Mouse (Mus musculus): ENCODE results near the gene Fam118b. TPM values are rescaled to one million over a fixed set of nuclear protein-coding genes. Genes with fewer than 3 reads are reported as not detected.

Gene Fam118b
- polyA plus RNA-seq, 1 experiment from 2014 or later = 75.3 TPM

- Histone ChIP-seq H3K27me3 (no peaks in the 10 kb centered on the region), H3K9ac (no peak overlapping the region), H3K4me1 (replicated peaks) (peaks cover 13% of the 10 kb centered on the region), H3K36me3 (peaks cover 7% of the 10 kb centered on the region; the same call in 1 of the 2 replicates), H3K9me3 (no peaks in the 10 kb centered on the region), H3K4me3 (no peak overlapping the region), H3K27ac (no peak overlapping the region), H3K4me2 (no peak overlapping the region)
- no peak for ATAC-seq (ENCODE audit: low FRiP score)
Observed at GRCm38 (mm10) chr9:35249476-35249875, 18.1 kb downstream of the Fam118b start.

- Histone ChIP-seq H3K4me3 (no peak overlapping the region), H3K27me3 (no peaks in the 10 kb centered on the region), H3K4me1 (replicated peaks) (peaks cover 13% of the 10 kb centered on the region), H3K9me3 (no peaks in the 10 kb centered on the region), H3K27ac (no peak overlapping the region), H3K4me2 (no peak overlapping the region), H3K36me3 (0 out of 2 replicates have a peak, but pooled peaks cover 7% of the 10 kb centered on the region), H3K9ac (no peak overlapping the region)
- ATAC-seq (ENCODE audit: low FRiP score) = no peak
- 91% methylated on average over 2 of the region's 2 CpGs for WGBS
Observed at GRCm38 (mm10) chr9:35247405-35247804, 20.2 kb downstream of the Fam118b start.

DNA sequence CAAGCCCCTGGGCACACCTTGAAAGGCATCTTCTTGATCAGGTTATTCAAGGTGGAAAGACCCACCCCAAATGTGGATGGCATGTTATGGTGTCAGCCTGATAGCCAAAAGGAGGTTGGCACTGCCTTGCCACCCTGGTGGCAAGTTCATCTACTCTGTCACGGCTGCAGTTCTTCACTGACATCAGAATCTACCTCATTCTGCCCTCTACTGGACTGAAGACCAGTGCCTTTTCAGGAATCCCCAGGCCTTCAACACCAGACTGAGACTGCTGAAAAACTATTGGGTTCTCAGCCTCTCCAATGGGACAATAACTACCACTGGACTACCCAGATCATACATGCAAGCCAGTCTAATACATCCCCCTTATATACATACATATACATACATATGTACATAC is 27.9 kb downstream of the Fam118b start:
- no peak for ATAC-seq (ENCODE audit: low FRiP score)
- no peaks in the 10 kb centered on the region for H3K9me3 ChIP-seq
- H3K36me3 ChIP-seq = peaks cover 22% of the 10 kb centered on the region
- peaks cover 2% of the 10 kb centered on the region for H3K4me1 ChIP-seq (replicated peaks)
- H3K9ac ChIP-seq = no peak overlapping the region
- 69% methylated on average over 1 of the region's 1 CpGs for WGBS
- no peak overlapping the region for H3K4me3 ChIP-seq
- no peak overlapping the region for H3K4me2 ChIP-seq
- no peaks in the 10 kb centered on the region for H3K27me3 ChIP-seq
- no peak overlapping the region for H3K27ac ChIP-seq

- Histone ChIP-seq H3K9ac (no peak overlapping the region), H3K4me3 (no peak overlapping the region), H3K4me2 (no peak overlapping the region), H3K36me3 (peaks cover 29% of the 10 kb centered on the region), H3K9me3 (no peaks in the 10 kb centered on the region), H3K27ac (no peak overlapping the region), H3K27me3 (no peaks in the 10 kb centered on the region), H3K4me1 (replicated peaks) (no peaks in the 10 kb centered on the region)
- ATAC-seq (ENCODE audit: low FRiP score) = no peak
- WGBS = 81% methylated on average over 6 of the region's 6 CpGs
Observed at GRCm38 (mm10) chr9:35238915-35239571, 28.6 kb downstream of the Fam118b start.

GRCm38 (mm10) chr9:35238371-35238770 is 29.2 kb downstream of the Fam118b start:
- H3K9ac ChIP-seq = no peak overlapping the region
- H3K27ac ChIP-seq = no peak overlapping the region
- no peaks in the 10 kb centered on the region for H3K27me3 ChIP-seq
- no peak for ATAC-seq (ENCODE audit: low FRiP score)
- H3K4me1 ChIP-seq (replicated peaks) = no peaks in the 10 kb centered on the region
- no peak overlapping the region for H3K4me3 ChIP-seq
- no peak overlapping the region for H3K4me2 ChIP-seq
- peaks cover 34% of the 10 kb centered on the region for H3K36me3 ChIP-seq
- H3K9me3 ChIP-seq = no peaks in the 10 kb centered on the region
- WGBS = 92% methylated on average over 1 of the region's 1 CpGs

DNA sequence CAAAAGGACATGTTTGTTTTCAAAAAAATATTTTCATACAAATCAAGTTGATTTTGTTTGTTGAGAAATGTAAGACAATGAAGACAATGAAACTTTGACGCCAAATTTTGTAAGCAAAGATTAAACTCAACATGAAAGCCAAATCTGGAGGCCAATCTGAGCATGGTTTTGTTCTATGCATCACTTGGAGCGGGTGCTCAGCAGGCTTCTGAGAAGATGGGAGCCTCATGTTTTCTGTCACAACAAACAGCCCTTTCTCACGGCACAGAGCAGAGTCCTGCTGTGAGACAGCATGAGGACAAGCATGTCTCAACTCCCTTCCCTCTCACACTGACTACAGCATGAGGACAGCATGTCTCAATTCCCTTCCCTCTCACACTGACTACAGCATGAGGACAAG is 31.6 kb downstream of the Fam118b start:
- no peak overlapping the region for H3K27ac ChIP-seq
- H3K27me3 ChIP-seq = no peaks in the 10 kb centered on the region
- no peak overlapping the region for H3K4me2 ChIP-seq
- no peaks in the 10 kb centered on the region for H3K4me1 ChIP-seq (replicated peaks)
- H3K9me3 ChIP-seq = no peaks in the 10 kb centered on the region
- no peak for ATAC-seq (ENCODE audit: low FRiP score)
- peaks cover 56% of the 10 kb centered on the region for H3K36me3 ChIP-seq
- 60% methylated on average over 3 of the region's 3 CpGs for WGBS
- no peak overlapping the region for H3K9ac ChIP-seq
- H3K4me3 ChIP-seq = no peak overlapping the region

DNA sequence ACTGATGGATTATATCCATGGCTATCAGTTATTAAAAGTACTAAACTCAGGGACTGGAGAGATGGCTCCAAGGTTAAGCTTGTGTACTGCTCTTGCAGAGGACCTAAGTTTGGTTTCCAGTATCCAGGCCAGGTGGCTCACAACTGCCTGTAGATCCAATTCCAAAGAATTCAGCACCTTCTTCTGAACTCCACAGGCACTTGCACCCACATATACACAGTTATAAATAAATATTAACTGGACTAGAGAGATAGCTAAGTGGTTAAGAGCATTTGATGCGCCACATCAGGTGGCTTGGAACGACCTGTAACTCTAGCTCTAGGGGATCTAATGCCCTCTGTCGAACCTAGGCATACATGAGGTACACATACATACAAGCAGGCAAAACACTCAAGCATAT is 38.9 kb downstream of the Fam118b start:
- H3K27ac ChIP-seq = no peak overlapping the region
- H3K36me3 ChIP-seq = peaks cover 55% of the 10 kb centered on the region
- H3K4me3 ChIP-seq = no peak overlapping the region
- ATAC-seq (ENCODE audit: low FRiP score) = no peak
- no peak overlapping the region for H3K4me2 ChIP-seq
- no peaks in the 10 kb centered on the region for H3K4me1 ChIP-seq (replicated peaks)
- H3K9ac ChIP-seq = no peak overlapping the region
- no peaks in the 10 kb centered on the region for H3K27me3 ChIP-seq
- H3K9me3 ChIP-seq = no peaks in the 10 kb centered on the region
- WGBS = 92% methylated on average over 3 of the region's 3 CpGs

GRCm38 (mm10) chr9:35223466-35223865 is 44.1 kb downstream of the Fam118b start:
- no peak for ATAC-seq (ENCODE audit: low FRiP score)
- Histone ChIP-seq H3K36me3 (peaks cover 67% of the 10 kb centered on the region), H3K27ac (no peak overlapping the region), H3K9me3 (no peaks in the 10 kb centered on the region), H3K4me3 (no peak overlapping the region), H3K27me3 (no peaks in the 10 kb centered on the region), H3K4me2 (no peak overlapping the region), H3K9ac (no peak overlapping the region), H3K4me1 (replicated peaks) (no peaks in the 10 kb centered on the region)
- WGBS = 97% methylated on average over 3 of the region's 3 CpGs

DNA sequence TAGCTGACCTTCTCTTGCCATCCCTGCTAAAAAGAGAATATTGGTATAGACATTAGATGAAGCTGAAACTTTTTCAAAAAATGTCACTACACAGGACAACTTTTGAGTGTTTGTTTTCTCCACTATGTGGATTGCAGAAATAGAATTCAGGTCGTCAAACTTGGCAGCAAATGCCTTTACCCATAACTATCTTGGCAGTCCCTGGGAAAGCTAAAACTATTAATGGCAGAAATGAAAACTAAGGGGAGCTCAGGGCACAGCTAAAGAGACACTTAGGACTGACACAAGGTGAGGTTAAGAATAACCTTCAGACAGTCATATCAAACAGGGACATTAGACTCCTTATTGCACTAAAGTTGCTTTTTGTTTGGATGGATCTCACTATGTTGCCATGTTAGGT is 49.6 kb downstream of the Fam118b start:
- Histone ChIP-seq H3K27me3 (no peaks in the 10 kb centered on the region), H3K9ac (no peak overlapping the region), H3K4me1 (replicated peaks) (no peaks in the 10 kb centered on the region), H3K27ac (no peak overlapping the region), H3K4me2 (no peak overlapping the region), H3K36me3 (peaks cover 84% of the 10 kb centered on the region), H3K9me3 (no peaks in the 10 kb centered on the region), H3K4me3 (no peak overlapping the region)
- no peak for ATAC-seq (ENCODE audit: low FRiP score)
- WGBS = 91% methylated on average over 1 of the region's 1 CpGs

DNA sequence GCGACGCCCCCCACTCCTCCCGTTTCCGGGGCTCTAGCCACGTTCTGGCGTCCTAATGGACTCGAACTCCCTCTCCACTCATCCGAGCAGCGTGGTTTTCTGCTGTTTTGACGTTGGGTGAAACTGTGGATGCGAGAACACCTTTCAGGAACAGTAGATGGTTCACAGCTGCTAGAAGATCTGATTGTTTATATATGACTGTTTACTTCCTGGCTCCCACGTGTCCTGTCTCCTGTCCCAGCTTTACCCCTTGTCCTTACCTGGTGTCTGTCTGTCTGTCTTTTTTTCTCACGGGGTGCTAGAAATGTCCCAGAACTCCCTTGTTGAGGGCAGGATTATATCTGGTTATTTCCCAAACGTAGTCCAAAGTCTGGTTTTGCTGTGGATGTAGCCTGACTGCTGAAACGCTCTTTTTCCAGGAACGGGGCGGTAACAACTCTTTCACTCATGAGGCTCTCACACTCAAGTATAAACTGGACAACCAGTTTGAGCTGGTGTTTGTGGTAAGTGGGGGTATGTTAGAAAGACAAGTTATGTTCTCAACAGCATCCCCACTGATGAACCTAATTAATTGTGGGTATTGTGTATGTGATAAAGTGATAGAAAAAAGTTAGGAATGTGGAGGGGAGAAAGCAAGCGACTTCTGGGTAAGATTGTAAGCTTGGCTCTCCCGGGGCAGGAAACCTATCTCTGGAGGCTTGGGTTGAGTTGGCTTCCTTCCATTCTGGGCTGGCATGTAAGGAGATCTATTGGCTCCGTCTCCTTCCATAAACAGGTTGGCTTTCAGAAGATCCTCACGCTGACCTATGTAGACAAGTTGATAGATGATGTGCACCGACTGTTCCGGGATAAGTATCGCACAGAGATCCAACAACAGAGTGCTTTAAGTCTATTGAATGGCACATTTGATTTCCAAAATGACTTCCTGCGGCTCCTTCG is 55.8 kb downstream of the Fam118b start:
- H3K27ac ChIP-seq = peak overlapping the region; percentile 83
- no peaks in the 10 kb centered on the region for H3K27me3 ChIP-seq
- 36% methylated on average over 26 of the region's 26 CpGs for WGBS
- H3K4me1 ChIP-seq (replicated peaks) = peaks cover 21% of the 10 kb centered on the region
- peak overlapping the region; percentile 85 for H3K4me2 ChIP-seq
- peak overlapping the region; percentile 90 for H3K9ac ChIP-seq
- no peaks in the 10 kb centered on the region for H3K9me3 ChIP-seq
- peaks cover 60% of the 10 kb centered on the region for H3K36me3 ChIP-seq
- ATAC-seq (ENCODE audit: low FRiP score) = no peak
- peak overlapping the region; percentile 84 for H3K4me3 ChIP-seq

DNA sequence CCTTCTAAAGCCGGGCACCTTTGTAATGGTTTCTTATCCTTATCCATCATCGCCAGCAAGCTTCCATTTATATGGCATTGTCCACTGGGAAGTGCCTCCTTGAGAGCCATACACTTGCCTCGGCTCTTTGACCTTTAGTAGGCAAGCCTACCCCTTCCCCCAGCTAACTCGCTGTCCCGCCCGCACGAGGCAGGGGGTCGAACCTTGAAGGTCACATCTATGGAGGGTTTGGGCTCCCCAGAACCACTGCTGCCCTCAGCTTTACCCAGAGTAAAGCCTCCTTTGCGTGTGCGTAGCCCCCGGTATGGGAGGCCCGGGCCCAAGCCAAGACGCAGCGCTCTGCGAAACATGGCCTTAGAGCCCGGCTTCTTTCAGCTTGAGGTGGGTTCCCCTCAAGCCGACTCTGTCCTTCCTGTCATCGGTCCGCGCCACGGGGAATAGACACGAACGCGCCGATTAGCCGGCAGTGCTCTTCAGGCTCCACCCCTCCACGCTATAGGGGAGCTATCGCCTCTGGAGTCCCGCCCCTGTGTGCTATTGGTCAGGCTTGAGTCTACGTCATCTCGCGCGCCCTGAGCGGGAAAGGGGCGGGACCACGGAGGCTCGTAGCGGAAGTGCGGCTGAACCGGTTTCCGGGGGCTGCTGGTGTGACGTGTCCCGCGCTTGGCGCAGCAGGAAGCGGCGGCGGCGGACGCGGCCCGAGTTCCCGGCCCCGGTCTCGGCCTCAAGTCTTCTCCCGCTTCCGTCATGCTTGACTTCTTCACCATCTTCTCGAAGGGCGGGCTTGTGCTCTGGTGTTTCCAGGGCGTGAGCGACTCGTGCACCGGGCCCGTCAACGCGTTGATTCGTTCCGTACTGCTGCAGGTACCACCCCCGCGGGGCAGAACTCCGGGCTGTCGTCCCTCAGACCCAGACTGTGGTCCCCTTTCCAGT is 56.8 kb downstream of the Fam118b start, which contains the start of gene Foxred1:
Gene Foxred1 (minus strand): TSS at position 514 of the 933 bp plus-strand sequence.
- under 1% methylated on average over 72 of the region's 72 CpGs for WGBS

GRCm38 (mm10) chr9:35204421-35204820 is 63.2 kb downstream of the Fam118b start:
- Histone ChIP-seq H3K4me1 (replicated peaks) (peaks cover 18% of the 10 kb centered on the region), H3K4me3 (no peak overlapping the region), H3K27me3 (no peaks in the 10 kb centered on the region), H3K27ac (no peak overlapping the region), H3K36me3 (peaks cover 46% of the 10 kb centered on the region), H3K4me2 (no peak overlapping the region), H3K9me3 (no peaks in the 10 kb centered on the region), H3K9ac (no peak overlapping the region)
- ATAC-seq (ENCODE audit: low FRiP score) = no peak
- 96% methylated on average over 2 of the region's 2 CpGs for WGBS

More for the DNA sequence above, 56.8 kb downstream of the Fam118b start, which contains the start of gene Foxred1:
- H3K4me1 ChIP-seq (replicated peaks) = peaks cover 21% of the 10 kb centered on the region
- no peaks in the 10 kb centered on the region for H3K27me3 ChIP-seq
- H3K4me3 ChIP-seq = peak within 1 kb of the TSS; percentile 84
- H3K9ac ChIP-seq = peak within 1 kb of the TSS; percentile 90
- peak within 1 kb of the TSS; percentile 89 for H3K4me2 ChIP-seq
- H3K9me3 ChIP-seq = no peaks in the 10 kb centered on the region
- peak within 1 kb of the TSS; percentile 94 for H3K27ac ChIP-seq
- peaks cover 61% of the 10 kb centered on the region for H3K36me3 ChIP-seq
- peak; percentile 100 for ATAC-seq (ENCODE audit: low FRiP score)

All from hindbrain, embryonic 13.5 days (tissue).